Mouse (Mus musculus) embryonic stem cell, embryonic (primary cell): ENCODE measurements around the gene Fcamr.

ENCODE experiments used
- CTCF ChIA-PET, 4 experiments: fragments of 300-600 bp in 2 of 4; fragments of 350-600 bp in 2 of 4; sonication (Branson Sonifier 250); formaldehyde crosslinking; loops; one replicate each; lab custom pipeline; 2022; ENCODE audit warnings: inconsistent platforms in 2 of 4; lab: Charles Lee
- POLR2A ChIA-PET, 4 experiments: fragments of 300-600 bp in 2 of 4; fragments of 350-600 bp in 2 of 4; sonication (Branson Sonifier 250); formaldehyde crosslinking; loops; one replicate each; lab custom pipeline; 2022; ENCODE audit warnings: antibody characterized with exemption in 4 of 4, inconsistent platforms in 1 of 4; lab: Charles Lee

Gene Fcamr

DNA sequence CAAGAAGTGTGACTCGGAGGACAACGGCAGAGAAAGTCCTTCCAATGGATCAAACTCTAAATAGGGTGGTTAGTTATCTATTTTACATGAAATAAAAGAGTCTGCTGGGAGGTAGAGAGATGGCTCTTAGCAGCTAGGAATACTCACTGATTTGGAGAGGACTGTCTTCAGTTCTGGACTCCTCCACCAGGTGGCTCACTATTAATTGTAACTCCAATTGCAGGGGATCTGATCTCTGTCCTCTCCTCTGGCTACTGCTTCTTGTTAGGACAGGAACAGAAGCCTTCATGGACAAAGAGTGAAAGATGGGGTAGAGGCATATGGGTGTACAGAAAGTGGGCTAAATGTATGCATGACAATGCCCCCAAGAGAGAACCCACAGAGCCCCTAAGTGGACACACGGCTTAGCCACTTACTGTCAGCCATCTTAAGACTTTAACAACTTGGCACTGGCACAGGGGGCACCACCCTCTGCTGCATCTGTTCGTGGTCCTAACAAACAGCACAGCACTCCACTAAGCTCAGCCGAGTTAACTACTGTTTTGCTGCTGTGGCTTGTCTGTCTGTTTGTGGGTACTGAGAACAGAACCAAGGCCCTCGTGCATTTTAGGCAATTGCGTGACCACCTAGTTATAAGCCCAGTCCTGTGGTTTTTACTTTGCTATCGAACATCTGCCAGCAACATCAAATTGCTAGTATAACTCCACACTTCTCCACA lies 3.6 kb upstream of the Fcamr start:
- ChIA-PET POLR2A (no interaction called here), CTCF (interaction anchor here in 3 of 4 experiments (0.6 to 2.4 kb wide), 10 partner anchors 10 to 449 kb away, joined by 3 to 9 read pairs (median 6); no protein-coding TSS in a partner anchor)

DNA sequence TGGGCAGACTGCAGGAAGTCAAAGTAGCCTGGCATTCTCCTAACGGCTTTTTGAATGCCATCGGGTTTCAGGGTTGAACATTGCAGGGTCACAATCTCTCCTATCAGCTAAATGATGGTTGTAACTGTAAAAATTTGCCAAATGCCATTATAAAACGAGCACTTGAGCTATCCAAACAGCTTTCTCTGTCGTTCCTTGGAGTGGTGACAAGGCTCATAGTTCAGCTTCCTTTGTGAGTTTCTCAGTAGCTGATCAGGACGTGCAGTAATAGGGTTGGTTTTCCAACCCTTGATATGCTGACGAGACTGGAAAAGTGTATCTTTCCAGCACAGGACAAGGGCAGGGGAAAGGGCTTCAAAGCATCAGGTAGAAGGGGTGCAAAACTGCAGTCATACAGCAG lies 2.7 kb upstream of the Fcamr start:
- ChIA-PET POLR2A (no interaction called here), CTCF (interaction anchor here in 3 of 4 experiments (0.6 to 2.4 kb wide), 7 partner anchors 11 to 537 kb away, joined by 3 to 8 read pairs (median 5); no protein-coding TSS in a partner anchor)

DNA sequence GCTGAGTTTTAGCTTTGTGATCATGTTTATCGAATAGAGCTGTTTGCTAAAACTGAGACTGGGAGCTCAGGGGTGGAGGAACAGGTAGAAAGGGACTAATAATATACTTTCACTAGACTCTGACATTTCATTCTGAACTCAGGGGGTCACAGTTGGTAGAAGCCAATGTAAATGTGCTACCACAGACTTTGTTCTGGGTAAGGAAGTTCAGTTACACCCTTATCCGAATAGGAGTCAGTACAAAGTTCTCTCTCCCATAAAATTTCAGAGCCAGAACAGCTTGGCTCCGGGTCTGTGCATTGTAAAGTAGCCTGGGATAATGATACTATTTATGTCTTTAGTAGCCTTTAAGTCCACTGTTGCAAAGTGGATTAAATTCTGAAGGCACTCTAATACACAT lies 2.2 kb upstream of the Fcamr start:
- CTCF ChIA-PET: interaction anchor here in 3 of 4 experiments (0.6 to 2.4 kb wide), 5 partner anchors 12 to 537 kb away, joined by 3 to 8 read pairs (median 6); no protein-coding TSS in a partner anchor
- POLR2A ChIA-PET: no interaction called here

DNA sequence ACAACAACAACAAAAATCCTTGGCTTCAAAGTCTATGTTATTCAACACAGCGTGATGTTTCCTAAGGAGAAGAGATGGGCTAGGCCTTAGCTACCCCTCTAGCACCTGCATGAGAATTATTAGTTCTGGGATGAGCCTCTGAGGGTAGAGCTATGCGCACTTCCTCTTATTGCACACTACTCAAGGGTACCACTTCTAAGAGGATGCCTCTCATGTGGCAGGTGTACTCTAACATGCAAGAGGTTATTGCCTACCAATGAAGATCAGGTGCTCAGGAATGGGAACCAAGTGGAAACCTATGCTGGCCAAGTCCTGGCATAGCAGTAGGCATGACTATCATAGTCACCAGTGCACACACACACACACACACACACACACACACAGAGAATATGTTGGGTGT lies 1.3 kb upstream of the Fcamr start:
- ChIA-PET CTCF (interaction anchor here in 2 of 4 experiments (1.9 to 2.4 kb wide), 3 partner anchors 13 to 261 kb away, joined by 6 to 8 read pairs (median 8); no protein-coding TSS in a partner anchor), POLR2A (no interaction called here)

DNA sequence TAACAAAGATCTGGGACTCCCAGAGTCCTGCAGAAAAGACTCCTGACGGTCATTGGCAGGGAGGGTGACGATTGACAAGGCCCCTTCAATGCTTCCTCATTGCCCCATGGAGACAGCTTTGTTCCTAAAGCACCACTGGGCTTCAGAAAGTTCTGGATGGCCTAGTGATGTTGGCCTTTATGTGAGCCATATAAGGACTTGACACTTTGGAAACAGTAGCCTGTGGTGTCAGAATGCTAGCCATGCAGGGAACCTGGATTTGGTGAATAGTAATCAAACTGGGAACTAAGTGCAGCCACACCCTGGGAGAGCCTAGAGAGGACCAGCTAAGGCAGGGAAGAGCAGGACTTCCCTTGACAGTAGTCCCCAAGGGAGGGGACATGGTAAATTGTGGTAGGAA lies 809 bp downstream of the Fcamr start:
- ChIA-PET POLR2A (no interaction called here), CTCF (no interaction called here)

DNA sequence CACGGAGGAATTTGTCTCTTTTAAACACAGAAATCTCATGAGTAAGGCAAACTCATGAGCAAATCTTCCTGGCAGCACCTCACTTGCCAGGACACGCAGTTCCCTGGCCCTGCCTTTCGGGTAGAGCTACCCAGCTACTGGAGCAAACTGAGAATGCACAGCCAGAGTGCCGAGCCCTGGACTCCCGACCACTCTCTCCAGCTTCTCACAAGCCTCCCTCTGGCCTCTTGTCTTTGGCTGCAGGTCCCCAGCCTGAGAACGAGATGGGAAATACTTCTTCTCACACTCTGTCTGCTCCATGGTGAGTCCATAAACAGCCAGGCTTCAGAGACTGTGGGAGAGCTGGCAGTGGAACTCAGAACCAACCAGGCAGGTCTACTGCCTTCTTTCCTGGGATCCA lies 2.3 kb downstream of the Fcamr start:
- ChIA-PET CTCF (interaction anchor here in 2 of 4 experiments (0.5 to 0.7 kb wide), 2 partner anchors 15 to 28 kb away, joined by 3 to 12 read pairs; no protein-coding TSS in a partner anchor), POLR2A (interaction anchor here in 1 of 4 experiments (1.1 kb wide), 1 partner anchor 10 kb away, joined by 4 read pairs; no protein-coding TSS in a partner anchor)

DNA sequence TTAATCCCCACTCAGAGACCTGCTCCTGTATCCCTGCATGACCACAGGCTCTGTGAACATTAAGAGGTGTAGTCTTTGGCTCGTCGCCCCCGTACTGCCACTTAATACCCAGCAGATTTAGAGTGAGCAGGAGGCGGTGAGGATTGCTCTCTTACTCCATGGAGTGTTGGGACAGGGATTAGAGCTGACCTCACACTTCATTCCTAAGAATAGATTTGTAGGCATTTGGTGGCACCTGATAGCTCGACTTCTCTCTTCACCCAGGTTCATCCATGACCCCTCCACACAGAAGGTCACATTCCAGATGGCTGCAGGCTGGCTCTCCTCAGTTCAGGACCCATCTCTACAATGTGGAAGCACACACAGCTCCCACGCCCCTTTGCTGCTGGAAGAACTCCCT lies 3.6 kb downstream of the Fcamr start:
- POLR2A ChIA-PET: interaction anchor here in 2 of 4 experiments (0.6 to 1.1 kb wide), 4 partner anchors 9 to 131 kb away, joined by 3 to 5 read pairs (median 4); no protein-coding TSS in a partner anchor
- CTCF ChIA-PET: interaction anchor here in 1 of 4 experiments (0.9 kb wide), 1 partner anchor 13 kb away, joined by 3 read pairs; no protein-coding TSS in a partner anchor

DNA sequence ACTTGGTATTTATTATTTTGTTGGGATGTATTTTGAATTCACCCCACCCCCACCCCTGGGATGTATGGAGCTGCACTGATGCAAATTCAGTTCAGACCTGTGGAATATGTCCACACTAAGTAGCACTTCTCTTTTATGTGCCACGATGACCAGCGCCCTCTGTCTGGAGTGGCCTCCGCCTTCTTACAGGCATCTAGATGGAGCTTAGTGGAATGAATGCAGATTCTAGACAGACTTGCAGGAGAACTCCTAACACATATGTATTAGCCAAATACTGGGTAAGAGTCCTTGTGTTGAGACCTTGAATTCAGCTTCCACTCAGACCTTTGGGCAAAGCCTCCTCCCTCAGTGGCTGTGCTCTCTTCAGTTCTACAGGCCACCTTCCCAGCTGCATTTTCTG lies 10.2 kb downstream of the Fcamr start:
- CTCF ChIA-PET: interaction anchor here in 1 of 4 experiments (0.6 kb wide), 1 partner anchor 24 kb away, joined by 4 read pairs; no protein-coding TSS in a partner anchor

DNA sequence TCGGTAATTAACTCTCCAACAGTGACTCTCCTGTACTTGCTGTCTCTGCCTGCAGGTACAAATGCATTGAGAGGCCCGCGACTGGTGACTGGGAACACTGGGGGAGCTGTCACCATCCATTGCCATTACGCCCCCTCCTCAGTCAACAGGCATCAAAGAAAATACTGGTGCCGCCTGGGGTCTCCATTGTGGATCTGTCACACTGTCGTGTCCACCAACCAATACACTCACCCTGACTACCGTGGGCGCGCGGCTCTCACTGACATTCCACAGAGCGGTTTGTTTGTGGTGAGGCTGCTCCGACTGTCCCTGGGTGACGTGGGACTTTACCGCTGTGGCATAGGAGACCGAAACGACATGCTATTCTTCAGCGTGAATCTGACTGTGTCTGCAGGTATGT lies 10.6 kb downstream of the Fcamr start:
- ChIA-PET POLR2A (interaction anchor here in 3 of 4 experiments (0.6 to 1.1 kb wide), 3 partner anchors 96 to 226 kb away, joined by 3 to 5 read pairs (median 3); partner anchors contain the start of gene Gm29427 (in 1 of the 3)), CTCF (interaction anchor here in 1 of 4 experiments (0.6 kb wide), 1 partner anchor 25 kb away, joined by 4 read pairs; no protein-coding TSS in a partner anchor)

More for the DNA sequence above, 10.2 kb downstream of the Fcamr start:
- POLR2A ChIA-PET: interaction anchor here in 3 of 4 experiments (0.6 to 1.1 kb wide), 3 partner anchors 95 to 227 kb away, joined by 3 to 5 read pairs (median 3); partner anchors contain the start of gene Gm29427 (in 1 of the 3)

DNA sequence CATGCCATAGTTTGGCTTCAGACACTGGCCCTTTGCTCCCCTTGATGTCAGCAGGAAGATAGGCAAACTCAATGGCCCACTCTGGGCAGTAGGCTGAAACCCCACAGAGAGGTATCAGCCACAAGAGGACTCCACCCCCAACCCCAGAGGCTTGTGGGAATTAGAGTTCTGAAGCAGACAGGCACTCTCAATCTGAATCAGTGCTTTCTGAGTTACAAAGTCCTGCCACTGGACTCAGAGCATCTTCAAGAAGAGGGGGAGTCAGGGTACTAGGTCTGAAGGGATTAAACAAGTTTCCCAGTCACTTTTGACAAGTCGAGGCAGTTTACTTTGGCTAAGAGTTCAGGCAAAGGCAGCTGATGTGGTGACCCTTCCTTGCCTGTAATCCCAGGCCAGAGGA lies 19.0 kb downstream of the Fcamr start:
- POLR2A ChIA-PET: no interaction called here
- CTCF ChIA-PET: no interaction called here

DNA sequence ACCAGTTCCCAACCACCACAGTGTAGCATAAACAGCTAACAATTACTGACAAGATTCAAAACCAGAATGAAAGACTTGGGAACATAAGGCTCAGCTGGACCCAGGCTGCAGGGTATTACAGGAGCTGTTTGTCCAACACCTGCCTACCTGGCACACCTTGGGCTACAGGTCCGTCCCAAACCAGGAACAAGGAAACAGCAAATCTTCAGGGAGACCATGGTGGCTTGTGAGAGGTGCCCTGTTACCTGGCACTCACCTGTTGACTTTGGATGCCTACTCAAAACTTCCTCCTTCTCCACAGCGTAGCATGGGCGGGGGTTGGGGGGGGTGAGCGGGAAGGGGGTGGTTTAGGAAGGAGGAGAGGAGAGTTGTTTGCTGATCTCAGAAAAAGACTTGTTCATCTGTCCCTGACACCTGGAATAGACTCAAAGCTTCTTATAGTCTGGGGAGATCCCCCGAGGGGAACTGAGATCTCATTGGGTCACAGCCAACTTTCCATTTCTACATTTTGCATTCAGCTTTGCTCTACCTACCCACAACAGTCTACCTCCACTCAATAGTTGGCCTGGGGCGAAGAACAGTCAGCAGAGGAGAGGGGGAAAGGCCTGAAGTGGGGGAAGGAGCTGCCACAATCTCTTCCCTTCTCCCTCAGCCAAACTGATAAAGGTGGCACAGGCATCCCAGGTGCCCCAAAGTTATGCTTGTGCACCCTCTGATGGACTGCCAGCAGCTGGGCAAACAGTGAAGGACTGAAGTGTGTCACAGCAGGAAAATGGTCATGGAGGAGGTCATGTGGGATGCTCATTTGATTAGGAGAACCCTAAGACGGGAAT lies 19.8 kb downstream of the Fcamr start:
- ChIA-PET CTCF (no interaction called here), POLR2A (no interaction called here)

DNA sequence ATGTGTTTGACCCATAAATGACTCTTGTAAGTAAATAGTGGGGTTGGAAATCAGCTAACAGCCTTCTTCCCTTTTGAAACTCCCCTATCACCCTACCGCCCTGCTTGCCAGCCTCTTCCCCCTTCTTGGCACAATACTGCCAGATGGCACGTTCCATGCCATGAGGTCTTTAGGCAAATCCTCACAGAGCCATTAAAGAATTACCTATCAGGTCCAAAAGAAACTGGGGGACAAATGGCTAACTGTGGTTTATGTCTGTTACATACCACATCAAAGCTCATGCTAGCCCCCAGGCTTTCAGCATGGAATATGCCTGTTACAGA lies 20.4 kb downstream of the Fcamr start:
- ChIA-PET CTCF (no interaction called here), POLR2A (no interaction called here)

DNA sequence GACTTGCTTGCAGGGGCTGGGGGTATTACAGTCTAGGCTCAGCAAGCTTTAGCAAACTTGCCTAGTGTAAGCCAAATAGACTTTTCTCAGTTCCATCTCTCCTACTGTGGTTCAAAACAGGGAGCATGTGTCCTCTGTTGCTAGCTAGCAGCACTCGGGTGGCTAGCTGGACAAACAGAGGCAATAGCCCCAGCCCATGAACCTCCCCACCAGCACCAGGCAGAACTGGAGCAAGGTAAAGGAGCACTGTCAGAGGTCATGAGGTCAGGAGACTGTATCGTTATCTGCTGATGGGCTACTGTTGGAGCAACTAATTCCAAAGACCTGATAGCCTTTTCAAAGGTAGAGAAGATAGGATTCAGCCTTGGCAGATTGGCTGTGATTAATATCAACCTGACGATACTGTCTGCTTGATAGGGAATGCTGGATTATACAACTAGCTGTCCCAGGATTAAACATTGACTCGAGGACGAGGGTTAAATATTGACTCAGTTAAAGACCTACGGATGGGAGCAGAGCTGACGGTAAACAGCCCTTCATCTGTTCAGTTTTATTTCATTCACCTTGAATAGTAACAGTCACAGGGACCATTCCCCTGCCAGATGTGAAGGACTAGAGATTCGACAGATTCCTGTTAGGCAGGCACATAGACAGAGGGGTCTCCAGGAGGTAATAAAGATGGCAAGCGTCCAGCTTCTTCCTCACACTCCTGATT lies 21.4 kb downstream of the Fcamr start:
- ChIA-PET CTCF (no interaction called here), POLR2A (no interaction called here)

DNA sequence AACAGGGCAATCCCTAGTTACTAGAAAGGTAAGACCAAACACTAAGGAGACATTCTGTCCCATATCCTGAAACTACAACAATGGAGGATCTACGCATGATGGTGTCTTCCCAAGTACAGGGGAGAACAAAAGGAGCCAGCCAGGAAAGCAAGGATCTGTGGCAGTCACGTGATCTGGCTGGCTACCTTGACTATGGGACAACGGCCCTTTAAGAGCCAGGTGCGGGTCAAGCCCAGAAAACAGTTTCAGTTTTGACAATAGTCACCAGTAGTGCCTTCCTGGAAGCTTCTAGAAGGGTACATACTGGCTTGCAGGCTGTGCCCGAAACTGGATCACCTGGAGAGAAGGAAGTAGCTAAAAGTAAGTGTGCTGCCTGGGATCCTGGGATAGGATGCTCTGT lies 25.7 kb downstream of the Fcamr start, which contains the start of gene Pigr:
TSS of gene Pigr (plus strand) at position 237 of the 400 bp plus-strand sequence.
- POLR2A ChIA-PET: interaction anchor here in 1 of 4 experiments (0.5 kb wide), 1 partner anchor 105 kb away, joined by 3 read pairs; no protein-coding TSS in a partner anchor
- CTCF ChIA-PET: no interaction called here

DNA sequence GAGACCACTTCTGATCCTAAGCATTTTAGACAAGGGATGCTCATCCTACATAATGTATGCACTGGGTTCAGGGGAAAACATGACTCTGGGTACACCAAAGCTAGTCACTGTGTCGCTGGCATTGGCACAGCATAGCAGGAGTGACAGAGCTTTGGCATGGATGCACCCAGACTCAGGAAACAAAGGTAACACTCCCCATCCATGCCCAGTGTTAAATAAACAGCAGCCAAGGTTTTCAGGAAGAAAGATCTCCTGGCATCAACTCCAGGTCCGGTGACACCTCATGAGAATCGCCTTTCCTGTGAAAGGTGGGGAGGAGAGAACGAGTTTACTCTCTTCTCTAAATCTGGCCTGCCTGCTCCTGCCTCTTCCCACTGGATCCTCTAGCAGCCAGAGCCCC lies 28.0 kb downstream of the Fcamr start:
- ChIA-PET CTCF (no interaction called here), POLR2A (no interaction called here)

DNA sequence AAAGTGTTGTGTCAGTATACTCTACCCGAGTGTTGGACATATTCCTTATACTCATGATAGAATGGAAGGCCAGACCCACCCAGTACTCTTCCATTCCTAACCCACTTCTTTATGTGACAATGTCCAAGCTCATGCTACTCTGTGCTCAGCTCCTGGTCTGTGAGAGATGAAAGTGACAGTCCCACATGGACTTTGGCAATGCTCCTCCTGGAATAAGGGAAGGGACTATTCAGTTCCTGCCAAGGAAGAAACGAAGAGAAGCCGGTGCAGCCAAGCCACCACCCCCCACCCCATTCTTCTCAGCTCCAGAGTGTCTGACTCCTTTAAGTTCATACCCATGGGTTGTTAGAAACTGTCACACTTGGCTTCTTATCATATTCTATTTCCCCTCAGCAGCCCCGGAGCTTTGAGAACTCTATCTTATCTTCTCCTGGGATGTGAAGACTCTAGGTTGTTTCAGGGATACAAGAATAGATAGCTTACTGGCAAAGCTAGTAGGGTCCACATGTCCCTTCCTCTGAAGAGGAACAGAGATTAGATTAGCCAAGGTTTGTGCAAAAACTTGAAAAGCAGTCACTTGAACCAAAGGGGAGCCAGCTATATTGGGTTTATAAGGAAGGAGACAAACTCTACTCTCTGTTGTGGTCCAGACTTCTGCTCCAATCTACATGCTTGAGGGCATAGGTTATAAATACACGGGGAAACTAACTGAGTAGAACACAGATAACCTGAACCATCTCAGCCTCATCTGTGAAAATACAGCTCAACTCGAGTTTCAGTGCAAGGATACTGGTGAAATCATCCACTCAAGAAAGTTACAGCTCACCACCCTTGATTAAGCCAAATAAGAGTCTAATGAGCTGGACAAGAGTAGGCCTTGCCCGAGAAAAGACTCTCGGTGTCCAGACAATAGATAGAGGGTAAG lies 29.5 kb downstream of the Fcamr start:
- ChIA-PET CTCF (interaction anchor here in 1 of 4 experiments (0.5 kb wide), 1 partner anchor 65 kb away, joined by 3 read pairs; no protein-coding TSS in a partner anchor), POLR2A (no interaction called here)
